Mouse (Mus musculus) testis, postnatal 10 days (tissue): Measurements from ENCODE around the gene Lamb2.
A peak's percentile ranks its signal among the peaks of the same experiment; 100 is the strongest.

Experiments
- DNase-seq: peaks from one replicate; pipeline ENCODE4 v3.0.0; 2021; ENCODE audit warnings: low spot score

The Lamb2 gene

DNA sequence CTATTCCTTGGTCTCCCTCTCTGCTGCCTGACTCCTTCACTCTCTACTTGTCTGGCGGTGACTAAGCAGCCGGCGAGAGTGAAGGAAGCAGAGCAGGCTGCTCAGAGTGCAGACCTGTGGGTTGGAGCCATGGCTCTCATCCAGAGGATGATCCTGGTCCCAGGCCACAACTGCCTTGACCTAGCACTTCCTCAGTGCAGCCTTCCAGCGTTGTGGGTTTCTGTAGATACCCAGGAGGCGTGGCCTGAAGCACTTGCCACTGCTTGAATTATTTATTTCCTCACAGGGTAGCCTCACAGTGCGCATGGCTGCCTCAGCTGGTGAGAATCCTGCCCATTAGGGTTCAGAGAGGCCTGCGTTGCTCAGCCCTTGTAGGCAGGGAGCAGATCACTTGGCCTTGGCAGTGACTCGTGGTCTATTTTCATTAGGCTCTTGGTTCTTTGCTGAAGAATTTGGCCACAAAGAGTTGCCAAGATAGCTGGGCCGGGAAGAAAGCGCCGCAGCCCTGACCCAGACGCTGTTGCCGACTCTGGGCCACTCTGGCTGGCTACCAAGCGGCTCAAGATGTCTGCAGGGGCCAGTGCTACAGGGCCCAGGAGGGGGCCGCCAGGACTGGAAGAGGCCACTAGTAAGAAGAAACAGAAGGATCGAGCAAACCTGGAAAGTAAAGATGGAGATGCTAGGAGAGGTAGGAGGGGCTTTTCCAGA, 12.7 kb downstream of the Lamb2 start:
- DNase-seq: peak; percentile 65

DNA sequence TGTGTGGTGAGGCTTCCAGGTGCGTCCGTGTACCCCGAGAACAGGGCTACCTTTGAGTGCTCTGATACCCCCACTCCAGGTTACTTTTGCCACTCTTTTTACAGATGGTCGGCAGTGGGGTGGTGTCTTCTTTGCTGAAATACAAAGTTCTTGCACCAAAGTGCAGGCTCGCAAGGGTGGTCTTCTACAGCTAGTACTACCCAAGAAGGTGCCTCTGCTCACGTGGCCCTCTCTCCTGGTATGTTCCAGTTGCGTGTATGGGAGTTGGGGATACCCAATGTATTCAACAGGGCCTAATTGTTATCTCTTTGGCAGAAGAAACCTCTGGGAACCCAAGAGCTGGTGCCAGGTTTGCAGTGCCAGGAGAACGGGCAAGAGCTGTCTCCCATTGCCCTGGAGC, 13.7 kb downstream of the Lamb2 start:
- DNase-seq: no peak

DNA sequence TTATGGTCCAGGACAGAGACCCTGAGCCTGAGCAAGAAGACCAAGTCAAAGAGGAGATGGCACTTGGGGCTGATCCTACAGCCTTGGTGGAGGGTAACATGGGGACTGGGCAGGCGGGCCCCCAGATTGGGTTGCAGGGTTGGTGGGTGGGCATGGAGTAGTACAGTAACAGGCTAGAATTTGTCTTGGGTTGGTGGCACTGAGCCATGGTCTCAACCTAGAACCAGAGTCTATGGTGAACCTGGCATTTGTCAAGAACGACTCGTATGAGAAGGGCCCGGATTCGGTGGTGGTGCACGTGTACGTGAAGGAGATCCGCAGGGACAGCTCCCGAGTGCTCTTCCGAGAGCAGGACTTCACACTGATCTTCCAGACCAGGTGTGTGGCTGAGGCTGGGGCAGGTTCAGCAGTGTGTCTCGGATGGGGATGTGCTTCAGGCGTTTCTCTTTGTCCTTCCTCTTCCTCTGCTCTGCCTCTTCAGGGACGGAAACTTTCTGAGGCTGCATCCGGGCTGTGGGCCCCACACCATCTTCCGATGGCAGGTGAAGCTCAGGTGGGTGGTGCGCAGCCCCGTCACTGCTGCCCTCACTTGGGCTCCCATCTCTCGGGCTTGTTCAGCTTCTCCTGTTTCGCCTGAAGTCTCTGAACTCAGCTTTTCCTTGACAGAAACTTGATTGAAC, 14.8 kb downstream of the Lamb2 start:
- no peak for DNase-seq

DNA sequence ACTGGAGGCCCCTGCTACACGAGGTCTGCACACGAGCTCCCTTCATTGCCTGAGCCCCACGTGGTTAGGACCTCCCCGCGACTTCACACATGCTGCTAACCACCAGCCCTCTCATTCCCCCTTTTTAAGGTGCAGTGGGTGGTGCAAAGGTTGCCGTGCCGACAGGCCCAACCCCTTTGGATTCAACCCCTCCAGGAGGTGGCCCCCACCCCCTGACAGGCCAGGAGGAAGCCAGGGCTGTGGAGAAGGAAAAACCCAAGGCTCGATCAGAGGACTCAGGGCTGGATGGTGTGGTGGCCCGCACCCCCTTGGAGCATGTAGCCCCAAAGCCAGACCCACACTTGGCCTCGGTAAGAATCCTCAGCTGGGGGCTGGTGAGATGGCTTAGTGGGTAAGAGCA, 15.4 kb downstream of the Lamb2 start:
- no peak for DNase-seq

DNA sequence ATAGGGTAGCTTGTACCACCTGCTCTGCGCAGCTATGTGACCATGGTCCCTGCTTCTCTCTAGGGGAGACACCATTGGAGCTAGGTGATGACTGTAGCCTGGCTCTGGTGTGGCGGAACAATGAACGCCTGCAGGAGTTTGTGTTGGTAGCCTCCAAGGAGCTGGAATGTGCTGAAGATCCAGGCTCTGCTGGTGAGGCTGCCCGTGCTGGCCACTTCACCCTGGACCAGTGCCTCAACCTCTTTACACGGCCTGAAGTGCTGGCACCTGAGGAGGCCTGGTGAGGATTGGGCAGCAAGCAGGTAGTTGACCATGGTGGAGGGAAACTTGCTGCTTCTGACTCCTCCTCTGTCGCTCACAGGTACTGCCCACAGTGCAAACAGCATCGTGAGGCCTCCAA, 19.7 kb downstream of the Lamb2 start:
- no peak for DNase-seq

DNA sequence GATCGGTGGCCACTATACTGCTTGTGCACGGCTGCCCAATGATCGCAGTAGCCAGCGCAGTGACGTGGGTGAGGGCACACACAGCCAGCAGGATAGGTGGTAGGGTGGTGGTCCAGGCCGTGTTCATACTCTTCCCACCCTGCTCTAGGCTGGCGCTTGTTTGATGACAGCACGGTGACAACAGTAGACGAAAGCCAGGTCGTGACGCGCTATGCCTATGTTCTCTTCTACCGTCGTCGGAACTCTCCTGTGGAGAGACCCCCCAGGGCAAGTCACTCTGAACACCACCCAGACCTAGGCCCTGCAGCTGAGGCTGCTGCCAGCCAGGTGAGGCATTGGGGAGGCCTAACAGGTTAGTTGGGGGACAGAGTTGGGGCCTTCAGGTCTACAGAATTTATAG, 20.4 kb downstream of the Lamb2 start:
- no peak for DNase-seq

DNA sequence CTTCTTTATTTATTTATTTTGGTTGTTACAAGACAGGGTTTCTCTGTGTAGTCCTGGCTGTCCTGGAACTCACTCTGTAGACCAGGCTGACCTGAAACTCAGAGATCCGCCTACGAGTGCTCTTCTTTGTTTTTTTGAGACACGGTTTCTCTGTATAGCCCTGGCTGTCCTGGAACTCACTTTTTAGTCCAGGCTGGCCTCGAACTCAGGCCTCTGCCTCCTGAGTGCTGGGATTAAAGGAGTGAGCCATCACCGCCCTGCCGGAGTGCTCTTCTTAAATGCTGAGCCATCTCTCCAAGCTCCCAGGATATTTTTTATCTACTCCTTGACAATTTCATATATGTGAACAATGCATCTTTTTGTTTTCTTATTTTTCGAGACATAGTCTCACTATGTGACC, 27.4 kb downstream of the Lamb2 start:
- DNase-seq: peak; percentile 43

DNA sequence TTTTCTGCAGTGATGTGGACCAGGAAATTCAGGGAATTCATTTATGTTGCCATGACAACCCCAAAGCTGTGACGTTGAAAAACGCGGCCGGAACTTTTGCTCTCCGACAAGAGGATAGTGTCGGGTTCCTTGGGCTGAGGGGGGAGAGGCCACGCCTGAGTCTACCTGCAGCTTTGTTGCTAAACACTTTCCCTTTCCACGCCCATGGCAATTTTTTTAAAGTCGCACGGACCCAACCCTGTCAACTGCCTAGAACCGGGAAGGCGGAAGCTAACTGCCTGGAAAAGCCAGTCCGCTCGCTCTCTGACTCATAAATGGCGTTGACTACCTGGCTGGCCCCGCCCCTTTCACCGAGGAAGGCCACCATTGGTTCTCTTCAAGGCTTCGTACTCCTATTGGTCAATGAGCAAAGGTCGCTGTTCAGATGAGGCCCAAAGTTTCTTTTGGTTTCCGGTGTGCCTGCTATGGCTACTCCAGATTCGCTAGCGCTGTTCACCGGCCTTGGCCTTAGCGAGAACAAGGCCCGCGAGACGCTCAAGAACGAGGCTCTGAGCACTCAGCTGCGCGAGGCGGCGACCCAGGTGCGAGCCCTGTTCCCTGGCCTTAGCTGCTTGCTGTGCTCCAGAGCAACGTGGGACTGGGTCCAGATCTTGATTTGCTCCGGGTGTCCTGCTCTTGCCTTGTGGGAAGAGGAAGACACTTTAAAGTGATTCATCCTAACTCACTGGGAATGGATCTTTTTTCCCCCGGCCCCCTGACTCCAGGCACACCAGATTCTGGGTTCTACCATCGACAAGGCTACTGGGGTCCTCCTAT, 28.3 kb downstream of the Lamb2 start, which contains the start of gene Qars:
Gene Qars (plus strand): TSS at position 88 of the 816 bp plus-strand sequence.
- DNase-seq: peak; percentile 96

DNA sequence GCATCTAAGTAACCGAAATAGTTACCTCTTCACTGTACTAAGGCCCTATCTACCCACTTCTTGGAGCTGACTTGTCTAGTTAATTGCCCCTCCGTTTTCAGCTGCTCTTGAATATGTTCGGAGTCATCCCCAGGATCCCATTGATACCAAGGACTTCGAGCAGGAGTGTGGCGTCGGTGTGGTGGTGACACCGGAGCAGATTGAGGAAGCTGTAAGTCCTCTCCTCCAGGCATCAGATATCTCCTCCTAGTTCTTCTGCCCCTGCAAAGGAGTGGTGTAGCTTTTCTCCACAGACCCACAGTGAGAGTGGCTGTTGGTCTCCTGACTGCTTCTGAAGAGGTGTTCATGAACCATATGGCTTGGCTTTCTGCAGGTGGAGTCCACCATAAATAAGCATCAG, 29.2 kb downstream of the Lamb2 start:
- DNase-seq: no peak

DNA sequence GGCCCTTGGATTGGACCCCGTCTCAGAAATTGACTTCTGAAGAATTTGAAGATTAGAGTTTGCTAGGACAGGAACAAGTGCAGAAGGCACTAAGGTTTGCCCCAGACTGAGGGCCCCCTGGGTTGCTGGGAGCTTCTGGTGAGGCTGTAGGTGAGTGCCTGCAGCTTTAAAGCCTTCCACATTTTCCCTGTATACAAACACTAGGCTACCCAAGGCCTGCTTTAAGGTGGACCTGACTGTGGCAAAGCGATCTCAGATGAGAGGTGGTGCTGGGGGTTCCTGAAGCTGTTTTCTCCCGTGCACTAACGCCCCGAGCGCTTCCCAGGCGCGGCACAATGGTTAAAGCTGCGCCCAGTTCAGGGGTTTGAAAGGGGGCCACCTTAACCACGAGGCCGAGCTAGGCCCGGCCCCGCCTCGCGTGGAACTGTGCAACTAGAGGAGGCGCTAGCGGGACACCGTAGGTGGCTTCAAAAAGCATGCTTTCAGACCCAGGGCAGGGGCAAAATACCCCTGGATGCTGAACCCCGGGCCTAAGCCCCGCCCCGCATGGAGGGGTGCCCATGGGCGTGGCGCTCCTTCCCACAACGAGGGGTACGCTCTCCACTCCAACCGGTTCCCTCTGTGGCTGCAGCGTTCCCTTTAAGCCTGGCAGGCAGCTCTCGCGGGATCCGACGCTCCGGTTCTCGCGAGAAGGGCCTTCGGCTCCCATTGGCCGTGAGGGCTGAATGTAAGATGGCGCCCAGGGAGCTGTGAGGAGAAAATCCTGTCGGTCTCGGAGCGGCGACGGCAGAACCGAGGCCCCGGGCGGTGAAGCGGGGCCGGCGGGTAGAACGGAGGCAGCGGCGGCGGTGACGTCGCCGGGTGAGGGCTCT, 37.1 kb downstream of the Lamb2 start, which contains the start of gene Qrich1:
Gene Qrich1 (plus strand): TSS at position 427 of the 872 bp plus-strand sequence.
- peak; percentile 94 for DNase-seq

DNA sequence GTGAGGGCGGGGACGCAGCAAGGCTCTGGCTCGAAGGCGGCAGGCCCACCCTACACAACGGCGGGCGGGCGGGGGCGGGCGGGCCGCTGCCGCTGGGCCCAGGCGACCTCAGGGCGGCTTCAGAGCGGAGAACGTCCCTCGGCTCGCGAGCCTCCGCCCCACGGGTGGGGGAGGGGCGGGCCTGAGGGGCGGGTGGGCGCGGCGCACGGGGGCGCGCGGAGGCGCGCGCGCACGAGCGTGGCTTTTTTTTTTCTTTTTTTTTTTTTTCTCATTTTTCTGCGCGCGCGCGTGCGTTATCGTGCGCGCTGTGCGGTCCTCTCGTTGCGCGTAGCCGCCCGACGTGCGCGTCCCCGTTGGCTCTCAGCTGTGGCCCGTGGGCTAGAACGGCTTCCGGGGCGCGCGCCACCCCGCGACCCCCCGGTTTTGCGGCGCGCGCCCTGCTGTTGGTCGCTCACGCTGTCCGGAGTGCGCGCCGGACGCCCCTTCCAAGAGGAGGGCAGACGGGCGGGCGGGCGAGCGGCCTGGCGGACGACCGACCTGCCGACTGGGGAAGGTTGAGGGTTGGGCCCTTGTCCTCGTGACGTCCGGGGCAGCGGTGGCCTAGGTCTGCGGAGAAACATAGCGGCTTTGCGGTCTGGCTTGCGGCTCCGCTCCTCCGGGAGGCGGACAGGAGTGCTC, 37.9 kb downstream of the Lamb2 start:
- DNase-seq: peak; percentile 93

DNA sequence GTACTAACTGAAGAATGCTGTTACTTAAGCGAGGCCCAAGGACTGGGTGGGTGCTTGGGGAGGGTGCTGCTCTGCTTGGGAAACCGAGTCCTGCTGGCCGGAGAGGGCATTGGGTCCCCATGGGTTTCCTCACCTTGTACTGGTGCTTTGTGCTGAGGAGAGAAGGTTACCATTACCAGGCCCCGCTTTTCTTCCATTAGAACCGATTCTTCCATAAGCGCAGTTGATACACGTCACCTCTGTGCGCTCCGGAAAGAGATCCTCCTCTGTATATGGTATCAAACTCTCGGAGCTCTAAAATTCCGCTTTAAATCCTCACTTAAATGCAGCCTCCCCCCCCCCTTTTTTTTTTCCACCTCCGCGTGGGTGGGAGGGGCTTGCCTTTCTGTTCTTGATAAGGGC, 38.4 kb downstream of the Lamb2 start:
- no peak for DNase-seq

DNA sequence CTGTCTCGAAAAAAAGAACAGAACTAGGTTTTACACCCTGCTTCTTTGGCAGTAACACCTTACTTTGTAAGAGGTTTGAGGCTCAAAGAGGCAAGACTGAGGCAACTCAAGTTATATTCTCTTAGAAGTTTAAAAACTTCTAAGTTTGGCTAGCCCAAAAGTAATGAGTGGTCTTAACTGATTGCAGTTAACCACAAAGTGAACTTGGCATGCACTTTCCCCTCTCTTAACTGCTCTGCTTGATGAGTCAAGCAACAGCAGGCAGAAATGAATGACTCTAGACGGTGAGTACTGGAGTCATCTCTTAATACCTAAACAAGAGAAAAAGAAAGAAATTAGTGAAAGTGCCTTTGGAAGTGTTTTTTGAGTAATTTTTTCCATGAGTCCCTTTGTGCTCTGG, 42.1 kb downstream of the Lamb2 start:
- no peak for DNase-seq

DNA sequence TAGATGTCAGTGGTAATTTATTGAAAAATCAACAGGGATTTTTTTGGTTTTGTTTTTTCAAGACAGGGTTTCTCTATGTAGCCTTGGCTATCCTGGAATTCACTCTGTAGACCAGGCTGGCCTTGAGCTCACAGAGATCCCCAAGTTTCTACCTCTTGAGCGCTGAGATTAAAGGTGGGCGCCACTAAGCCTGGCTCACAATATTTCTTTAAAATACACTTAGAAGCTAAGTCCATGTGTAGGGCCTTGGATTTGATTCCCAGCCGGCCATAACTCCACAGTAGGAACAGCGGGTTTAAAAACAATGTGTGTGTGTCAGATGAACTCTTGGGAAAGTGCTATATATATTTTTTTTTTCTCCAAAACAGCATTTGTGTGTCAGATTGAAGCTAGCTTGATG, 43.8 kb downstream of the Lamb2 start:
- DNase-seq: no peak

DNA sequence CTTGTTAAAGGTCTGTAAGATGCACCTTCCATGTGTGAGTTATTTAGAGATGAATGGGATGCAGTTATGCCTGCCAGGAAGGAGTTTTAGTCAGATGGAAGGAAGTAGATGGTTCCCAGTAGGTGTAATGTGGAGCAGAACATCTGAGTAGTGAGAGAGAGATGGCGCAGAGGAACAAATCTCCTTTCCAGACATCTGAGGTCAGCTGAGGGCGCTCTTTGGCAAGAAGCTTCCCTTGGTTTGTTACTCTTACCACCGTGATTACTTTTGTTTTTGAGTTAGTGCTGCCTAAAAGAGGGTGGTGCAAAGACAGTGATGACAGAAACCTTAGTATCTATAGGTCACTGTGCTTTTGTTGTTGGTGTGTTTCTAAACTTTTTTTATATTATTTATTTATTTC, 45.9 kb downstream of the Lamb2 start:
- DNase-seq: no peak

DNA sequence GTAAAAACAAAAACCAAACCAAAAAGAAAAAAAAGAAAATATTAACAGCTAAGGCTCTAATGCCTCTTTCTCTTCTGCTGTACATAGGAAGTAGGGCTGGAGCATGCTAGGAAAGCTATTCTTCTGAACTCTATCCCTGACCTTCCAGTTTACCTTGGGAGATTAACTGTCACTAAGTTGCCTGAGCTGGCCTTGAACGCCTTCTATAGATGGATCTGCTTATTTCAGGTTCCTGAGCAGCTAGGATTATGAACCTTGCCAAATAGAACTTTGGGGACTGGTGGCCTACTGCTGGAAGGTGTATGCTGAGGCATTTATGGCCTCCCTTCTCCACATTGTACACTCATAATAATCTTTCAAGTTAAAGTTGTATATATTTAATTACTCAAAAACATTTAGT, 51.4 kb downstream of the Lamb2 start:
- no peak for DNase-seq

DNA sequence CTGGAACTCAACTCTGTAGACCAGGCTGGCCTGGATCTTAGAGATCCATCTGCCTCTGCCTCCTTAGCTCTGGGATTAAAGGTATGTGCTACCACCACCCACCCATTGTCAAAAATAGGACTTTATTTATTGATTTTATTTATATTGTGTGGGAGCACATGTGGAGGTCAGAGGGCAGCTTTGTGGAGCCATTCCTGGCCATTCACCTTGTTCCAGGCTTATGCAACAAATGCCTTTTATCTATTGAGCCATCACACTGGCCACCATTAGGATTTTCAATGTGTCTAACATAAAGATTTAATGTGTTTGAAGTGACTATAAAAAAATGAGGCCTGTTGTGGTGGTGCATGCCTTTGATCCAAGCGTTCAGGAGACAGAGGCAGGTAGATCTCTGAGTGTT, 52.0 kb downstream of the Lamb2 start:
- no peak for DNase-seq
